Mouse (Mus musculus) limb, embryonic 15.5 days (tissue): Measurements from ENCODE around the gene Obscn. TPM values are rescaled to one million over a fixed set of nuclear protein-coding genes. Genes with fewer than 3 reads are reported as not detected.

Experiments used
- microRNA-seq: library from miRNA; unstranded; fragments of <30 nt; microRNA quantifications from one replicate; pipeline ENCODE4, GENCODE M21; 2016
- polyA plus RNA-seq: library from polyadenylated mRNA; unstranded; fragments of >200 nt; fragmentation: Nextera tagmentation; extraction: Ambion mirVana; gene quantifications from 2 replicates; pipeline ENCODE4 v1.2.1, GENCODE M21; 2015

Obscn gene
- polyA plus RNA-seq, 1 experiment from 2014 or later: 2.2 TPM

Small RNA genes lying within 50 kb of the gene (microRNA-seq; reads per million reads assigned to microRNA genes)
- gene Gm44313: not detected

Other genes starting within 250 kb of the Obscn start
- 6.2 and 6.8 TPM in 2 replicates for gene Zfp39, start 232.2 kb downstream of the Obscn start, polyA plus RNA-seq
- gene Btnl10, start 218.5 kb downstream of the Obscn start, polyA plus RNA-seq: 0.19 TPM in 1 of 2 replicates, not detected in the other
- 202 and 230 TPM in 2 replicates for gene Rnf187, start 197.5 kb downstream of the Obscn start, polyA plus RNA-seq
- 12.6 and 31.7 TPM in 2 replicates for gene Hist3h2ba, start 187.5 kb downstream of the Obscn start, polyA plus RNA-seq
- gene Hist3h2a, start 181.7 kb downstream of the Obscn start, polyA plus RNA-seq: 24.8 and 26.9 TPM in 2 replicates
- gene Trim17, start 181.7 kb downstream of the Obscn start, polyA plus RNA-seq: 0.60 and 0.62 TPM in 2 replicates
- 20.4 and 23.9 TPM in 2 replicates for gene Trim11, start 158.3 kb downstream of the Obscn start, polyA plus RNA-seq
- gene Iba57, start 27.3 kb upstream of the Obscn start, polyA plus RNA-seq: 4.1 and 4.4 TPM in 2 replicates
- gene Gjc2, start 46.8 kb upstream of the Obscn start, polyA plus RNA-seq: 0.32 and 0.58 TPM in 2 replicates
- 122 and 124 TPM in 2 replicates for gene Guk1, start 55.8 kb upstream of the Obscn start, polyA plus RNA-seq
- gene Mrpl55, start 66.1 kb upstream of the Obscn start, polyA plus RNA-seq: 75.7 and 78.9 TPM in 2 replicates
- gene 2310033P09Rik, start 71.9 kb upstream of the Obscn start, polyA plus RNA-seq: 25.2 and 29.5 TPM in 2 replicates
- 761 and 780 TPM in 2 replicates for gene Arf1, start 91.9 kb upstream of the Obscn start, polyA plus RNA-seq
- gene Wnt3a, start 154.3 kb upstream of the Obscn start, polyA plus RNA-seq: 3.8 and 3.9 TPM in 2 replicates
- 12.1 and 14.0 TPM in 2 replicates for gene Wnt9a, start 170.5 kb upstream of the Obscn start, polyA plus RNA-seq
- 0.12 TPM in 1 of 2 replicates, not detected in the other for gene Prss38, start 239.3 kb upstream of the Obscn start, polyA plus RNA-seq